Mouse (Mus musculus) limb, embryonic 11.5 days (tissue): ENCODE data around the gene Rap1gds1. TPM values are rescaled to one million over a fixed set of nuclear protein-coding genes. Genes with fewer than 3 reads are reported as not detected.

Experiments used
- ATAC-seq: fragments of 200-750 bp; cut with Nextera tagmentation; 2 replicates; pipeline ENCODE4 v1.8.0; 2017; ENCODE audit warnings: low read depth; ENCODE audit not compliant: insufficient number of reproducible peaks, low FRiP score, low TSS enrichment
- DNase-seq: peaks from one replicate; pipeline ENCODE4 v3.0.0-alpha.2; 2015; ENCODE audit warnings: low spot score
- H3K27ac ChIP-seq: fragments of 300-500 bp; sonication (generic); replicated peaks from 2 replicates; pipeline ENCODE4 v1.5.1; 2014; ENCODE audit warnings: low read depth, mild to moderate bottlenecking, low read length
- H3K27me3 ChIP-seq: fragments of 300-500 bp; sonication (generic); 2 replicates; pipeline ENCODE4 v1.6.1; 2014; ENCODE audit warnings: mild to moderate bottlenecking, low read length, mixed read lengths; ENCODE audit not compliant: control insufficient read depth, insufficient read depth
- H3K36me3 ChIP-seq: fragments of 300-500 bp; sonication (generic); 2 replicates; pipeline ENCODE4 v1.6.1; 2014; ENCODE audit warnings: mild to moderate bottlenecking, low read length, moderate library complexity, mixed read lengths; ENCODE audit not compliant: control insufficient read depth, insufficient read depth
- H3K4me1 ChIP-seq: fragments of 300-500 bp; sonication (generic); 2 replicates; pipeline ENCODE4 v1.6.1; 2014; ENCODE audit warnings: low read length, mixed read lengths; ENCODE audit not compliant: control insufficient read depth, insufficient read depth
- H3K4me2 ChIP-seq: fragments of 300-500 bp; sonication (generic); 2 replicates; pipeline ENCODE4 v1.6.1; 2014; ENCODE audit warnings: low read depth, mild to moderate bottlenecking, moderate library complexity; ENCODE audit not compliant: severe bottlenecking
- H3K4me3 ChIP-seq: fragments of 300-500 bp; sonication (generic); 2 replicates; pipeline ENCODE4 v1.5.1; 2014; ENCODE audit warnings: low read depth, low read length
- H3K9ac ChIP-seq: fragments of 300-500 bp; sonication (generic); 2 replicates; pipeline ENCODE4 v1.6.1; 2014; ENCODE audit warnings: mild to moderate bottlenecking, low read length
- H3K9me3 ChIP-seq: fragments of 300-500 bp; sonication (generic); 2 replicates; pipeline ENCODE4 v1.6.1; 2016; ENCODE audit warnings: low read length; ENCODE audit not compliant: control insufficient read depth
- WGBS: fragments of 180-500 bp; shearing (Covaris S2); extraction: QIAGEN DNeasy Blood & Tissue Kit; methylation state at CpG from one replicate; pipeline ENCODE4 v1.1.7; 2014; 5-methylcytosine and 5-hydroxymethylcytosine counted together
- polyA plus RNA-seq: library from polyadenylated mRNA; unstranded; fragments of >200 nt; fragmentation: Nextera tagmentation; extraction: Ambion mirVana; gene quantifications from 2 replicates; pipeline ENCODE4 v1.2.1, GENCODE M21; 2014

The Rap1gds1 gene
- polyA plus RNA-seq, 1 experiment from 2014 or later: 53.5 TPM

DNA sequence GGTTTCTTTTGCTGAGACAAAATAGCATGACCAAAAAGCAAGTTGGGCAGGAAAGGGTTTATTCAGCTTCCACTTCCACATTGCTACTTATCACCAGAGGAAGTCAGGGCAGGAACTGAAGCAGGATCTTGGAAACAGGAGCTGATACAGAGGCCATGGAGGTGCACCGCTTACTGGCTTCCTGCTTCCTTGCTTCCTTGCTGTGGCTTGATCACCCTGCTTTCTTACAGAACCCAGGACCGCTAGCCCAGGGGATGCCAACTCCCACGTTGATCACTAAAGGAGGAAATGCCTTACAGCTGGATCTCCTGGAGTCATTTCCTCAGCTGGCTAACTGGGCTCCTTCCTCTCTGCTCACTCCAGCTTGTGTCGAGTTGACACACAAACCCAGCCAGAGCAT lies 197.3 kb downstream of the Rap1gds1 start:
- no peak overlapping the region for H3K27ac ChIP-seq

DNA sequence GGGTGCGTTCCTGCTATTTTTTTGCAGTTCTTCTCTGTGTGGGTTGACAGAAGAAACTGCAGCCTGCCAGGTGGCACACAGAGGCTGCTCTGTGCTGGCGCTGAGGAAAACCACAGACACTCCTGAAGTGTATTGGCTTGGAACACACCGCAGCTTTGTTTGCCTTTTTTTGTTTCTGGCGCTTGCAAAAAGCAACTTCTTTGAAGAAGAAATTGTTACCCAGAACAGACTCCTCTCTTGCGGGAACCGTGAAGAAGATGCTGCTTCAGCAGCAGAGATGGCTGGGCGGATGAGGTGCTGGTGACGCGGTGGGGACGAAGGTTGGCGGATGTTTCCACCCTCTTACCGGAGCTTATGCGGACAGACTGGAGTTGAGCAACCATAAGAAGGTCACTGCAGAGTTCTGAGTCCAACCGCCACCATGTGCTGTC lies 198.1 kb downstream of the Rap1gds1 start:
- Histone ChIP-seq H3K4me2 (no peak overlapping the region), H3K4me3 (no peak overlapping the region), H3K9ac (no peak overlapping the region), H3K36me3 (no peaks in the 10 kb centered on the region), H3K27ac (no peak overlapping the region), H3K9me3 (no peaks in the 10 kb centered on the region), H3K4me1 (peaks cover 6% of the 10 kb centered on the region; the same call in 1 of the 2 replicates), H3K27me3 (no peaks in the 10 kb centered on the region)
- ATAC-seq (no peak), DNase-seq (no peak)
- WGBS: 93% methylated on average over 14 of the region's 14 CpGs

More for the DNA sequence above, 197.3 kb downstream of the Rap1gds1 start:
- H3K9ac ChIP-seq: no peak overlapping the region
- H3K4me1 ChIP-seq: peaks cover 6% of the 10 kb centered on the region; the same call in 1 of the 2 replicates
- no peaks in the 10 kb centered on the region for H3K36me3 ChIP-seq
- H3K9me3 ChIP-seq: no peaks in the 10 kb centered on the region
- no peak overlapping the region for H3K4me3 ChIP-seq
- WGBS: 63% methylated on average over 4 of the region's 4 CpGs
- no peak for ATAC-seq
- no peaks in the 10 kb centered on the region for H3K27me3 ChIP-seq
- H3K4me2 ChIP-seq: no peak overlapping the region
- no peak for DNase-seq

DNA sequence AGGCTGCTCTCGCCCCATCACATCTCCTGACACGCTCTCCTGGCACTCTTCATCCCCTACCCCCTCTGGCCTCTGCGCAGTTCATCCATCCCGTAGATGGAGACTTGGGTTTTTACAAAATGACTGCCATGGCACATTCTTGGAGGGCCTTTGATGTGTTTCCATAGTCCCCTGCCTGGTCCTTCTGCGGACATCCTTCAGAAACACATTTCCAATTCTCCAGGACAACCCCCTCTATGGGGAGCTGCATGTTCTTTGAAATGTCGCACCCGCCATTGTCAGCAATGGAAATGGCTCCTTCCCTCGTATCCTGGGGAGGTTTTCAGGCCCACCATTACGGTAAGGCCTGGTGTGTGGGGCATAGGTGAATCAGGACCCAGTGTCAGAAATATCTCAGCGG lies 198.6 kb downstream of the Rap1gds1 start:
- DNase-seq: no peak
- no peak overlapping the region for H3K27ac ChIP-seq
- H3K4me1 ChIP-seq: peaks cover 6% of the 10 kb centered on the region; the same call in 1 of the 2 replicates
- no peak overlapping the region for H3K4me2 ChIP-seq
- H3K9me3 ChIP-seq: no peaks in the 10 kb centered on the region
- no peaks in the 10 kb centered on the region for H3K27me3 ChIP-seq
- WGBS: 92% methylated on average over 10 of the region's 10 CpGs
- H3K4me3 ChIP-seq: no peak overlapping the region
- ATAC-seq: no peak
- no peaks in the 10 kb centered on the region for H3K36me3 ChIP-seq
- no peak overlapping the region for H3K9ac ChIP-seq

DNA sequence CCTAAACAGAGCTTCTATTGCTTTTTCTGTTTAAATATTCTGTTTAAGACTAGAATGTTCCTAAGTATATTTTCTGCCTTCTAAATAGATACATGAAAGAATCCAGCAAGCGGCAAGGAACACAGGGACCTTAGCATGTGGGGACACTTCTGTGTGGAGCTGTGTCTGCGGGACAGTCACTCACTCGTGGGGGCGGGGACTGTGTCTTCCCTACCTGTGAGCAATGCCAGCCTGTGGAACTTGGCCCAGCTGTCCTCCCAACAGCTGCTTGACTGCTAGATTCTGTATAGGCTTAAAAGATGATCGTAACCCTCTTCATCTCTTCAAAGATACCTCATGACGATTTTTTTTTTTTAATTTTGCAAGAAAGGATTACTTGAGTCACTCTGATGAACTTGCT lies 199.1 kb downstream of the Rap1gds1 start:
- no peak overlapping the region for H3K4me2 ChIP-seq
- peaks cover 6% of the 10 kb centered on the region; the same call in 1 of the 2 replicates for H3K4me1 ChIP-seq
- H3K27ac ChIP-seq: no peak overlapping the region
- no peaks in the 10 kb centered on the region for H3K36me3 ChIP-seq
- no peaks in the 10 kb centered on the region for H3K27me3 ChIP-seq
- 95% methylated on average over 6 of the region's 6 CpGs for WGBS
- no peak for DNase-seq
- no peaks in the 10 kb centered on the region for H3K9me3 ChIP-seq
- no peak overlapping the region for H3K4me3 ChIP-seq
- H3K9ac ChIP-seq: no peak overlapping the region
- no peak for ATAC-seq

Other genes starting within 250 kb of the Rap1gds1 start
- not detected in 2 replicates for gene Stpg2, start 130.5 kb upstream of the Rap1gds1 start, polyA plus RNA-seq